Mouse (Mus musculus): ENCODE measurements around the gene Tubd1. TPM values are rescaled to one million over a fixed set of nuclear protein-coding genes. Genes with fewer than 3 reads are reported as not detected.

The Tubd1 gene
- polyA plus RNA-seq, 1 experiment from 2014 or later, result 14.8 TPM

- WGBS, result 93% methylated on average over 5 of the region's 5 CpGs
- Histone ChIP-seq H3K27ac (replicated peaks) (no peak overlapping the region), H3K4me1 (no peaks in the 10 kb centered on the region), H3K9me3 (replicated peaks) (no peaks in the 10 kb centered on the region), H3K27me3 (ENCODE audit: low read depth, poor library complexity, severe bottlenecking) (no peaks in the 10 kb centered on the region), H3K4me3 (no peak overlapping the region), H3K36me3 (peaks cover 59% of the 10 kb centered on the region)
- DNase-seq (ENCODE audit: low spot score), result no peak
Observed at GRCm38 (mm10) chr11:86534201-86534910, 10.4 kb upstream of the Tubd1 start.

- WGBS, result 93% methylated on average over 4 of the region's 4 CpGs
- H3K4me1 ChIP-seq, result peaks cover 13% of the 10 kb centered on the region
- peaks cover 25% of the 10 kb centered on the region for H3K36me3 ChIP-seq
- no peak for DNase-seq (ENCODE audit: low spot score)
- H3K4me3 ChIP-seq, result no peak overlapping the region
- no peaks in the 10 kb centered on the region for H3K9me3 ChIP-seq (replicated peaks)
- H3K27ac ChIP-seq (replicated peaks), result no peak overlapping the region
- no peaks in the 10 kb centered on the region for H3K27me3 ChIP-seq (ENCODE audit: low read depth, poor library complexity, severe bottlenecking)
Observed at GRCm38 (mm10) chr11:86538786-86539185, 6.0 kb upstream of the Tubd1 start.

- Histone ChIP-seq H3K27me3 (ENCODE audit: low read depth, poor library complexity, severe bottlenecking) (no peaks in the 10 kb centered on the region), H3K27ac (replicated peaks) (no peak overlapping the region), H3K36me3 (peaks cover 18% of the 10 kb centered on the region), H3K4me3 (no peak overlapping the region), H3K9me3 (replicated peaks) (no peaks in the 10 kb centered on the region), H3K4me1 (peaks cover 16% of the 10 kb centered on the region)
- WGBS, result 93% methylated on average over 6 of the region's 6 CpGs
- no peak for DNase-seq (ENCODE audit: low spot score)
Observed at GRCm38 (mm10) chr11:86539716-86540475, 4.9 kb upstream of the Tubd1 start.

DNA sequence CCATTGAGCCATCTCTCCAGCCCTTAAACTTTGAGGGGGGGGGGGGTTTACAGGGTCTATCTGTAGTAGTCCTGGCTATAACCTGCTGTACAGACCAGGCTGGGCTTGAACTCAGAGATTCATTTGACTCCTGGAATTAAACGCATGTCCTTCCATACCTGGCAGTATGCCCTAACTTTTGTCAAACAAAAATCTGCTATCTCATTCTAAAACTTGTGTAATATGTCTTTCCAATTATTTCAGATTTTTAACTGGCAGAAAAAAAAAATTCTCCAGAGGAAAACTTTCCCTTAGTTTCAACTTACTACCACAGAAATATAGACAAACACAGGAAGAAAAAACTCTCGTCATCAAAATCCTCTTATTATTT lies 4.3 kb upstream of the Tubd1 start:
- 98% methylated on average over 2 of the region's 2 CpGs for WGBS
- Histone ChIP-seq H3K4me3 (no peak overlapping the region), H3K36me3 (peaks cover 18% of the 10 kb centered on the region), H3K4me1 (peaks cover 19% of the 10 kb centered on the region), H3K27me3 (ENCODE audit: low read depth, poor library complexity, severe bottlenecking) (no peaks in the 10 kb centered on the region), H3K27ac (replicated peaks) (no peak overlapping the region), H3K9me3 (replicated peaks) (no peaks in the 10 kb centered on the region)
- DNase-seq (ENCODE audit: low spot score), result no peak

DNA sequence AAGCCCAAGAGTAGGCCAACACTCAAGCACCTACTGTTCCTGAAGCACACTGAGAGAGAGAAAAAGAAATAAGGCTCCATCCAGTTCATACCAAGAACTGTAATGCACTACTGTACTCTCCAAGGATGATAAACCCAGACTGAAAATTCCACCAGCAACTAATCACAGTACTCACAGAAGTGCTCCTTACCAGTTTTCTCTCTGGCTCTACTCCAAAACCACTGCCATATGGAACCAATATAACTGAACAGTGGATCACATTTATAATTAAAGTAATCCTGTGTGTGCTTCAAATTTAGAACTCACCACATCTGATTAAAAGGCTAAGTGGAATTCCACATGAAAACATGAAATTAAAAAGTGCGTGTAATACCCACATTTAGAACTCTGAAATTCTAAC lies 1.9 kb upstream of the Tubd1 start:
- Histone ChIP-seq H3K9me3 (replicated peaks) (no peaks in the 10 kb centered on the region), H3K36me3 (peaks cover 14% of the 10 kb centered on the region), H3K27me3 (ENCODE audit: low read depth, poor library complexity, severe bottlenecking) (no peaks in the 10 kb centered on the region), H3K4me1 (peaks cover 22% of the 10 kb centered on the region), H3K4me3 (peak overlapping the region; percentile 100; the same call in 1 of the 2 replicates), H3K27ac (replicated peaks) (no peak overlapping the region)
- DNase-seq (ENCODE audit: low spot score), result no peak
- WGBS, result 95% methylated on average over 1 of the region's 1 CpGs

- Histone ChIP-seq H3K27ac (replicated peaks) (peak overlapping the region; percentile 95), H3K4me1 (peaks cover 22% of the 10 kb centered on the region), H3K4me3 (peak overlapping the region; percentile 100), H3K9me3 (replicated peaks) (no peaks in the 10 kb centered on the region), H3K36me3 (peaks cover 10% of the 10 kb centered on the region), H3K27me3 (ENCODE audit: low read depth, poor library complexity, severe bottlenecking) (no peaks in the 10 kb centered on the region)
- no peak for DNase-seq (ENCODE audit: low spot score)
- 1% methylated on average over 50 of the region's 50 CpGs for WGBS
Observed at GRCm38 (mm10) chr11:86543960-86544638, 692 bp upstream of the Tubd1 start.

- H3K27ac ChIP-seq (replicated peaks), result peak overlapping the region; percentile 95
Observed at GRCm38 (mm10) chr11:86545556-86545955, 765 bp downstream of the Tubd1 start.

GRCm38 (mm10) chr11:86547412-86547811 lies 2.6 kb downstream of the Tubd1 start:
- Histone ChIP-seq H3K9me3 (replicated peaks) (no peaks in the 10 kb centered on the region), H3K4me3 (no peak overlapping the region), H3K27me3 (ENCODE audit: low read depth, poor library complexity, severe bottlenecking) (no peaks in the 10 kb centered on the region), H3K27ac (replicated peaks) (no peak overlapping the region), H3K36me3 (peaks cover 22% of the 10 kb centered on the region), H3K4me1 (peaks cover 22% of the 10 kb centered on the region)
- no peak for DNase-seq (ENCODE audit: low spot score)
- WGBS, result 100% methylated on average over 1 of the region's 1 CpGs

More at GRCm38 (mm10) chr11:86545556-86545955, 765 bp downstream of the Tubd1 start:
- no peak for DNase-seq (ENCODE audit: low spot score)
- WGBS, result 82% methylated on average over 8 of the region's 8 CpGs
- Histone ChIP-seq H3K4me3 (peak overlapping the region; percentile 100), H3K36me3 (peaks cover 20% of the 10 kb centered on the region), H3K4me1 (peaks cover 22% of the 10 kb centered on the region), H3K9me3 (replicated peaks) (no peaks in the 10 kb centered on the region), H3K27me3 (ENCODE audit: low read depth, poor library complexity, severe bottlenecking) (no peaks in the 10 kb centered on the region)

DNA sequence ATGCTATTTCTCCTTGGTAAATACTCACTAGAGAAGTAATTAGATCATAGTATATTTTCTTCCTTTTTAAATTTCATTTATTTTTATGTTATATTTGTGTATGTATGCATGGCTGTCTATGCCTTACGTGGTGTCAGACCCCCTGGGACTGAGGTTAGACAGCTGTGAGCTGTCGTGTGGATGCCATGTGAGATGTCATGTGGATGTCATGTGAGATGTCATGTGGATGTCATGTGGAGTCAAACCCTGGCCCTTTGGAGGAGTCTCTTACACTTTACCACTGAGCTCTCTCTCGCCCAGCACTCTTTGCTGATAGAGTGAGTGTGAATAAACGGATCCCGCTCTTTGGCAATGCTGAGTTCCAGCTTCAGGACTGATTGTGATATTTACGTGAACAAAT lies 8.7 kb downstream of the Tubd1 start:
- H3K4me3 ChIP-seq, result no peak overlapping the region
- H3K4me1 ChIP-seq, result no peaks in the 10 kb centered on the region
- H3K27me3 ChIP-seq (ENCODE audit: low read depth, poor library complexity, severe bottlenecking), result no peaks in the 10 kb centered on the region
- no peak overlapping the region for H3K27ac ChIP-seq (replicated peaks)
- no peak for DNase-seq (ENCODE audit: low spot score)
- WGBS, result 91% methylated on average over 6 of the region's 6 CpGs
- no peaks in the 10 kb centered on the region for H3K9me3 ChIP-seq (replicated peaks)
- peaks cover 52% of the 10 kb centered on the region for H3K36me3 ChIP-seq

GRCm38 (mm10) chr11:86558258-86558657 lies 13.5 kb downstream of the Tubd1 start:
- Histone ChIP-seq H3K27ac (replicated peaks) (no peak overlapping the region), H3K4me3 (no peak overlapping the region), H3K9me3 (replicated peaks) (no peaks in the 10 kb centered on the region), H3K4me1 (no peaks in the 10 kb centered on the region), H3K27me3 (ENCODE audit: low read depth, poor library complexity, severe bottlenecking) (no peaks in the 10 kb centered on the region), H3K36me3 (peaks cover 52% of the 10 kb centered on the region)
- no peak for DNase-seq (ENCODE audit: low spot score)
- WGBS, result 86% methylated on average over 4 of the region's 4 CpGs

DNA sequence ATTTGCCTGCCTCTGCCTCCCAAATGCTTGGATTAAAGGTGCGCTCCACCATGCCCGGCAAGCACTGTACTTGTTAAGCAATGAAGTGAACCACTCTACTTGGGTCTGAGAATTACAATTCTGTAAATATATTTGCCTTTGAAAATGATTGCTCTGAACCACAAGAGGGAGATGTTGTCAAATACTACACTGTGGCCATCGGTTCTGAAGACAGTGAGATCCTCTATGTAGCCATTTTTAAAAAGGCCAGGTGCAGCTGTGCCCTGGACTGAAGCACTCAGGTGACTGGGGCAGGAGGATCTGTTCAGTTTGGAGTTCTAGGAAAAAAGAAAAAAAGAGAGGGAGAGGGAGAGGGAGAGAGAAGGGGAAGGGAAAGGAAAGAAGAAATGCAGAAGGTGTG lies 23.6 kb downstream of the Tubd1 start:
- no peaks in the 10 kb centered on the region for H3K27me3 ChIP-seq (ENCODE audit: low read depth, poor library complexity, severe bottlenecking)
- DNase-seq (ENCODE audit: low spot score), result no peak
- WGBS, result 79% methylated on average over 3 of the region's 3 CpGs

DNA sequence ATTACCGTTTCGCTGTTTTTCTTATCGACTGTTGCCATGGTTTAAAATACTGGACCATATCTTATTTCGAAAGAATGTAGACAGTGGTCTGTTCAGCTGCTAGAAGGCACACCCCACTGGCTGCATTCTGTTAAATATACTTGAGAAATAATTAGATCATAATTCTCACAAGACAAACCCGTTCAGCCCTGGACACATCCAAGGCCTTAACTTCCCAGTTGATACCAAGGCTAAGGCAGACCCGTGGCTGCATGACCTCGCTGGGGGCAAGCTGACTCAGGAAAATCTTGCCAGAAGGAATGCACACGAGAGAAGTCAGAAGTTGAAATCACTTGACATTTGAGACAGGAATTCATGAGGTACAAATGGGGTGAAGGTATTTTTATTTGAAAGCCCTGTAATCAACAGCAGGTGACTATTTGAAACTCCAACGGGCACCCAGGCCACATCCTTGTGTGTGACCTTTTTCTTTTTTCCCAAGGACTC lies 25.5 kb downstream of the Tubd1 start:
- Histone ChIP-seq H3K4me3 (no peak overlapping the region), H3K36me3 (no peaks in the 10 kb centered on the region), H3K4me1 (peaks cover 9% of the 10 kb centered on the region), H3K27ac (replicated peaks) (no peak overlapping the region), H3K27me3 (ENCODE audit: low read depth, poor library complexity, severe bottlenecking) (no peaks in the 10 kb centered on the region), H3K9me3 (replicated peaks) (no peaks in the 10 kb centered on the region)
- WGBS, result 75% methylated on average over 9 of the region's 9 CpGs
- no peak for DNase-seq (ENCODE audit: low spot score)

More for the DNA sequence above, 23.6 kb downstream of the Tubd1 start:
- Histone ChIP-seq H3K4me3 (no peak overlapping the region), H3K27ac (replicated peaks) (no peak overlapping the region), H3K4me1 (peaks cover 9% of the 10 kb centered on the region; the same call in 1 of the 2 replicates), H3K9me3 (replicated peaks) (no peaks in the 10 kb centered on the region), H3K36me3 (peaks cover 2% of the 10 kb centered on the region; the same call in 1 of the 2 replicates)

Data from midbrain, embryonic 10.5 days (tissue).